Mouse (Mus musculus) lung, embryonic 14.5 days (tissue): ENCODE measurements around the gene Muc1. TPM values are rescaled to one million over a fixed set of nuclear protein-coding genes. Genes with fewer than 3 reads are reported as not detected.
A peak's percentile ranks its signal among the peaks of the same experiment; 100 is the strongest.

Experiments used
- ATAC-seq: fragments of 200-750 bp; cut with Nextera tagmentation; 2 replicates; pipeline ENCODE4 v1.8.0; 2017; ENCODE audit warnings: mild to moderate bottlenecking, moderate TSS enrichment, moderate library complexity; ENCODE audit not compliant: insufficient read depth
- DNase-seq: peaks from one replicate; pipeline ENCODE4 v3.0.0-alpha.2; 2015
- H3K27ac ChIP-seq: fragments of 300-500 bp; sonication (generic); 2 replicates; pipeline ENCODE4 v1.5.1; 2014; ENCODE audit warnings: low read depth, mild to moderate bottlenecking, moderate library complexity
- H3K27me3 ChIP-seq: fragments of 300-500 bp; sonication (generic); 2 replicates; pipeline ENCODE4 v1.6.1; 2014; ENCODE audit warnings: low read length, control low read depth; ENCODE audit not compliant: insufficient read depth
- H3K36me3 ChIP-seq: fragments of 300-500 bp; sonication (generic); 2 replicates; pipeline ENCODE4 v1.6.1; 2014; ENCODE audit warnings: control low read depth; ENCODE audit not compliant: insufficient read depth
- H3K4me1 ChIP-seq: fragments of 300-500 bp; sonication (generic); 2 replicates; pipeline ENCODE4 v1.6.1; 2014; ENCODE audit warnings: antibody characterized with exemption, control low read depth; ENCODE audit not compliant: insufficient read depth
- H3K4me2 ChIP-seq: fragments of 300-500 bp; sonication (generic); 2 replicates; pipeline ENCODE4 v1.6.1; 2014; ENCODE audit warnings: mild to moderate bottlenecking
- H3K4me3 ChIP-seq: fragments of 300-500 bp; sonication (generic); 2 replicates; pipeline ENCODE4 v1.5.1; 2014; ENCODE audit warnings: low read depth, low read length
- H3K9ac ChIP-seq: fragments of 300-500 bp; sonication (generic); 2 replicates; pipeline ENCODE4 v1.6.1; 2014
- H3K9me3 ChIP-seq: fragments of 300-500 bp; sonication (generic); 2 replicates; pipeline ENCODE4 v1.6.1; 2016; ENCODE audit warnings: low read depth, low read length, control low read depth
- CTCF ChIP-seq: IDR thresholded peaks from 2 replicates; pipeline ENCODE4 v1.5.1; 2016; ENCODE audit warnings: antibody characterized with exemption, low read depth
- WGBS: fragments of 180-500 bp; shearing (Covaris S2); extraction: QIAGEN DNeasy Blood & Tissue Kit; methylation state at CpG from one replicate; pipeline ENCODE4 v1.1.7; 2014; 5-methylcytosine and 5-hydroxymethylcytosine counted together
- polyA plus RNA-seq: library from polyadenylated mRNA; unstranded; fragments of >200 nt; fragmentation: Nextera tagmentation; extraction: Ambion mirVana; gene quantifications from 2 replicates; pipeline ENCODE4 v1.2.1, GENCODE M21; 2014

The Muc1 gene
- 43.0 and 50.4 TPM in 2 replicates for polyA plus RNA-seq

- TF ChIP-seq CTCF = no peak
- Histone ChIP-seq H3K4me2 (peak within 1 kb of the TSS; percentile 86), H3K27ac (peak within 1 kb of the TSS; percentile 81), H3K9ac (peak within 1 kb of the TSS; percentile 48), H3K9me3 (no peaks in the 10 kb centered on the region), H3K36me3 (peaks cover 5% of the 10 kb centered on the region; the same call in 1 of the 2 replicates), H3K4me3 (peak within 1 kb of the TSS; percentile 45), H3K27me3 (no peaks in the 10 kb centered on the region), H3K4me1 (peaks cover 25% of the 10 kb centered on the region)
- DNase-seq (peak; percentile 23), ATAC-seq (0 out of 2 replicates have a peak, but pooled peaks have one; percentile 5)
- 17% methylated on average over 10 of the region's 10 CpGs for WGBS
Measured at GRCm38 (mm10) chr3:89228836-89229235, at the start of gene Muc1. Gene Muc1 (plus strand): TSS chr3:89229057.

- Histone ChIP-seq H3K4me3 (no peak overlapping the region), H3K9me3 (no peaks in the 10 kb centered on the region), H3K4me2 (no peak overlapping the region), H3K36me3 (peaks cover 36% of the 10 kb centered on the region), H3K27me3 (no peaks in the 10 kb centered on the region), H3K9ac (no peak overlapping the region), H3K27ac (no peak overlapping the region), H3K4me1 (peaks cover 10% of the 10 kb centered on the region; the same call in 1 of the 2 replicates)
- whole genome bisulfite sequencing = 89% methylated on average over 27 of the region's 27 CpGs
- no peak for DNase-seq
- no peak for TF ChIP-seq CTCF
- ATAC-seq = no peak
Measured at GRCm38 (mm10) chr3:89181749-89182500, 46.9 kb upstream of the Muc1 start.

GRCm38 (mm10) chr3:89182531-89183057 is 46.3 kb upstream of the Muc1 start:
- WGBS = 41% methylated on average over 7 of the region's 7 CpGs
- peaks cover 41% of the 10 kb centered on the region for H3K36me3 ChIP-seq
- H3K9ac ChIP-seq = no peak overlapping the region
- H3K4me3 ChIP-seq = peak overlapping the region; percentile 64
- H3K27ac ChIP-seq = no peak overlapping the region
- DNase-seq (no peak), ATAC-seq (peak; percentile 23)
- peaks cover 10% of the 10 kb centered on the region; the same call in 1 of the 2 replicates for H3K4me1 ChIP-seq
- H3K9me3 ChIP-seq = no peaks in the 10 kb centered on the region
- no peak for TF ChIP-seq CTCF
- H3K27me3 ChIP-seq = no peaks in the 10 kb centered on the region
- H3K4me2 ChIP-seq = peak overlapping the region; percentile 96

GRCm38 (mm10) chr3:89183058-89183958 is 45.5 kb upstream of the Muc1 start, which contains the start of gene Fam189b:
Gene Fam189b (plus strand): TSS chr3:89183143.
- DNase-seq = peak; percentile 88
- no peaks in the 10 kb centered on the region for H3K27me3 ChIP-seq
- H3K4me2 ChIP-seq = peak within 1 kb of the TSS; percentile 96
- no peaks in the 10 kb centered on the region for H3K9me3 ChIP-seq
- peak; percentile 26; the same call in 1 of the 2 replicates for TF ChIP-seq CTCF
- peak within 1 kb of the TSS; percentile 77 for H3K9ac ChIP-seq
- H3K4me3 ChIP-seq = peak within 1 kb of the TSS; percentile 64
- peak within 1 kb of the TSS; percentile 86 for H3K27ac ChIP-seq
- H3K36me3 ChIP-seq = peaks cover 44% of the 10 kb centered on the region
- whole genome bisulfite sequencing = 6% methylated on average over 39 of the region's 39 CpGs
- peak; percentile 97 for ATAC-seq
- H3K4me1 ChIP-seq = peaks cover 9% of the 10 kb centered on the region; the same call in 1 of the 2 replicates

GRCm38 (mm10) chr3:89183959-89184315 is 44.9 kb upstream of the Muc1 start:
- Histone ChIP-seq H3K27me3 (no peaks in the 10 kb centered on the region), H3K4me3 (peak overlapping the region; percentile 64), H3K4me2 (peak overlapping the region; percentile 96), H3K27ac (no peak overlapping the region), H3K9ac (peak overlapping the region; percentile 77), H3K9me3 (no peaks in the 10 kb centered on the region), H3K4me1 (0 out of 2 replicates have a peak, but pooled peaks cover 7% of the 10 kb centered on the region), H3K36me3 (peaks cover 48% of the 10 kb centered on the region)
- no peak for TF ChIP-seq CTCF
- ATAC-seq (no peak), DNase-seq (no peak)
- WGBS = 73% methylated on average over 6 of the region's 6 CpGs

GRCm38 (mm10) chr3:89187197-89187596 is 41.7 kb upstream of the Muc1 start:
- DNase-seq (no peak), ATAC-seq (no peak)
- H3K27me3 ChIP-seq = no peaks in the 10 kb centered on the region
- H3K9me3 ChIP-seq = no peaks in the 10 kb centered on the region
- no peak overlapping the region; the same call in 1 of the 2 replicates for H3K9ac ChIP-seq
- H3K4me1 ChIP-seq = 0 out of 2 replicates have a peak, but pooled peaks cover 7% of the 10 kb centered on the region
- H3K4me3 ChIP-seq = no peak overlapping the region
- WGBS = 36% methylated on average over 23 of the region's 23 CpGs
- no peak overlapping the region for H3K4me2 ChIP-seq
- TF ChIP-seq CTCF = no peak
- no peak overlapping the region for H3K27ac ChIP-seq
- H3K36me3 ChIP-seq = peaks cover 19% of the 10 kb centered on the region
